Mouse (Mus musculus): ENCODE data around the gene Ntn3. TPM values are rescaled to one million over a fixed set of nuclear protein-coding genes. Genes with fewer than 3 reads are reported as not detected.

Ntn3 gene
- polyA plus RNA-seq, 1 experiment from 2014 or later: 5.1 TPM

DNA sequence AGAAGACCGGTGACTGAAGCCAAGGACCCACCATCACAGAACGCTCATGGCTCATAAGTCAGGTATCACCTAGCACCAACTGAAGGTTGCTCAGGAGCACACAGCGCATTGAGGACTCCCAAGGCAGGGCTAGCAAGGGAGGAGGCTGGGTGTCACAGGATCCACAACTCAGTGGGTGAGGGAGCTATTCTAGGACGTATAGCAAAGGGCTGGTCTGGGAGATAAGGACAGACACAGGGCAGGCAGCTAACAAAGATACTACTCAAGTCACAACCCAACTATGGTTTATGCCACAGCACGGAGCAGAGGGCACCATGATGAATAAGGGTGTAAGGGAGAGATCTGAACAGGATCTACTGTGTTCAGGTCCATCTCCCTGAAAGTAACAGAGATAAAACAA, 16.5 kb upstream of the Ntn3 start:
- no peak for ATAC-seq (replicated peaks)
- H3K4me1 ChIP-seq: peaks cover 5% of the 10 kb centered on the region
- no peak overlapping the region for H3K9ac ChIP-seq
- 92% methylated on average over 5 of the region's 5 CpGs for WGBS
- H3K4me2 ChIP-seq: no peak overlapping the region
- H3K27ac ChIP-seq: no peak overlapping the region
- no peak overlapping the region for H3K4me3 ChIP-seq
- H3K9me3 ChIP-seq: no peaks in the 10 kb centered on the region
- H3K36me3 ChIP-seq (replicated peaks): peaks cover 8% of the 10 kb centered on the region; the same call in 1 of the 2 replicates
- no peaks in the 10 kb centered on the region for H3K27me3 ChIP-seq (replicated peaks)

DNA sequence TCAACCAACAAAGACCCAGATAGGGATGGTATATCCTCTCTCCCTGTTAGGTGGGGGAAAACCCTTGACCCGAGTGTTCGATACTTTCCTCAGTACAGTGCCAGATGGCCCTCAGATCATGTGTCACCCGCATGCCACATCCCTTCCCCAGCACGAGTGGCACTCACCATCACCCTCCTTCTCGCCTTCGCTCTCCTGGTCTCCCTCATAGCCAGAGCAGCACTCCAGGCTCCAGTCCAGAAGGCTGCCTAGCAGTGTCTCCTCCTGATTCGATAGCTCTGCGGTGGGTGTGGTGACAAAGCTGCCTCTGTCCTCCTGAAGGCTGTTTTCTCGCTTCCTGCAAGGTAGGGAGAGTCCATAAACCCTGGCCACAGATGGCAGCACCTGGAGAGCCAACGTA, 15.4 kb upstream of the Ntn3 start:
- H3K4me2 ChIP-seq: no peak overlapping the region
- H3K27me3 ChIP-seq (replicated peaks): no peaks in the 10 kb centered on the region
- peaks cover 8% of the 10 kb centered on the region; the same call in 1 of the 2 replicates for H3K36me3 ChIP-seq (replicated peaks)
- ATAC-seq (replicated peaks): no peak
- no peak overlapping the region for H3K4me3 ChIP-seq
- H3K27ac ChIP-seq: no peak overlapping the region
- H3K4me1 ChIP-seq: peaks cover 11% of the 10 kb centered on the region
- no peaks in the 10 kb centered on the region for H3K9me3 ChIP-seq
- WGBS: 94% methylated on average over 10 of the region's 10 CpGs
- H3K9ac ChIP-seq: no peak overlapping the region

DNA sequence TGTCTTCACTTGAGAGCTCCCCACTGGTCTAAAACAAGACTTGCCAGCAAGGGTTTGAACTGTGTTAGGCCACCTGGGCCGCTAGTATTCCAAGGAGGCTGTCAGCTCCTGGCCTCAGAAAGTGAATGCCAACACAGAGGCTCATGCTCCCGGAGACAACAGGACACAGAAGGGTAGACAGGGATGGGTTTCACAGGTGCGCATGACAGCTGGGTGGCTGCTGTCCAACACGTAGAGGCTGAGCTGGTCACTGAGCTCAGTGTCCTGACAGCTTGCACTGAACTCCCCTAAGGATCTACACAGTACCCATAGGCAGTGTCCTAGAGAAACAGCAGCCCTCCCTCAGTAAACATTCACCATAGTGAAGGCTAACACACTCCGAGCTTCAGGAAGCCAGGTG, 14.2 kb upstream of the Ntn3 start:
- Histone ChIP-seq H3K4me1 (peaks cover 19% of the 10 kb centered on the region), H3K9me3 (no peaks in the 10 kb centered on the region), H3K9ac (no peak overlapping the region), H3K4me3 (no peak overlapping the region), H3K36me3 (replicated peaks) (peaks cover 8% of the 10 kb centered on the region; the same call in 1 of the 2 replicates), H3K27ac (no peak overlapping the region), H3K4me2 (no peak overlapping the region), H3K27me3 (replicated peaks) (no peaks in the 10 kb centered on the region)
- WGBS: 94% methylated on average over 5 of the region's 5 CpGs
- ATAC-seq (replicated peaks): no peak

DNA sequence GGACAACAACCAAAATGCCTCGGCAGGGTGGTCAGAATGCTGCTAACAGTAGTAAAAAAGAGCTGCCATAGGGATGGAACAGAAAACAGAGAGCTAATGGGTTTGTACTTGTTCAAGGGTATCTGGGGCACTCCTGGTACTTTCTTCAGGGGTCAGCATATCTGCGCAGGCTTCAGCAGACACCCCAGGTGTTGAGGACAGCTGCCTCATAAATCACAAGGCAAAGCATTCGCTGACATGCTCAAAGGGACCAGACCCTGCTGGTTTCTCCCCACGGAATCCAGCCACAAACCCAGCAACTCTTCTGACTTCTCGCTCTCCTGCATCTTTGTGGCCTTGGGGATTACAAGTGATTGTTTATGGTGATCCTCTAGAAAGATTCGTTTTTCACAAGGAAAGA, 13.3 kb upstream of the Ntn3 start:
- Histone ChIP-seq H3K4me2 (no peak overlapping the region), H3K4me3 (no peak overlapping the region), H3K27me3 (replicated peaks) (no peaks in the 10 kb centered on the region), H3K4me1 (peaks cover 19% of the 10 kb centered on the region), H3K27ac (no peak overlapping the region), H3K9ac (no peak overlapping the region), H3K36me3 (replicated peaks) (peaks cover 8% of the 10 kb centered on the region; the same call in 1 of the 2 replicates), H3K9me3 (no peaks in the 10 kb centered on the region)
- WGBS: 81% methylated on average over 6 of the region's 6 CpGs
- no peak for ATAC-seq (replicated peaks)

DNA sequence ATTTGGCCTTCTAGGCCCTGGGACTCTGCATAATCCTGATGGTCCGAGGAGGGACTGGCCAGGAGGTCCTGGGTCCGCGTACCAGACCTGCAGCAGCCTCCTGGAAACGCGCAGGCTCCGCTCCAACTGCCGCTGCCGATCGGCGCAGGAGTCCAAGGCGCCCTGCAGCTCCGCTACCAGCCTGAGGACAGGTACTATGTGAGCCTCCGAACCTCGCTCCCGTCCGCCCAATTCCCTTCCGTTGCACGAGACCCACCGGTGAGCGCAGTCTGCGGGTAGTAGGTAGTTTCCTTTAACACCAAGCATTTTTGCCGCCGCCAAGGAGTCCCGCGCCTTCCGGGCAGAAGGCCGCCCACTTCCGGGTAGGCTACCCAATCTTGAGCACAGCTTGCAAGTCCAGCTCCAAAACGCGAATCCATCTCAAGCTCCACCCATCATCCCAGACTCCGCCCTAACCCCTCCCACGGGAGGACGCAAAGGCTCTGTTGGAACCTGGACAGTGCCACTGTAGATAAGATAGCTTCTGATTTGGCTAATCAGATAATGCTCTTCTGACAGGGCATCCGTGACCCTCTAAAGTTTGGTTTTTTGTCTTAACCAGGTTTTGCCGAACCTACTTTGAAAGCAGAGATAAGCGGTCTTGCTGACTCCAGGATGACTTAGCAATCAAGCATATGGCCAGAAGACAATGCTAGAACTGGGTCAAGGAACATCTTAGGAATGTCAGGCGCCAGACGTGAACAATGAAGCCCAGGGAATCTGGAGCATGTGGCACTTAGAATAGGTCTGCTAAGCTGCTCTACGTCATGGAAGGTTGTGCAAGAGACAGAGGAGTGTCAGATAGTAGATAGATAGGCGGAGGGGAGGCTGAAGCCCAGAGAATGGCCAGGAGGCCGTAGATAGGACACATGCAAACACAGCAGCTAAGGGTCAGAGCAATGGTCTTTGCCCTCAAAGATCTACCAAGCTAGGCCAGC, 11.4 kb upstream of the Ntn3 start, which contains the start of gene Tedc2:
Gene Tedc2 (minus strand): TSS at position 417 of the 977 bp plus-strand sequence.
- H3K27me3 ChIP-seq (replicated peaks): no peaks in the 10 kb centered on the region
- H3K4me1 ChIP-seq: peaks cover 19% of the 10 kb centered on the region
- peak within 1 kb of the TSS; percentile 95 for H3K4me2 ChIP-seq
- no peaks in the 10 kb centered on the region for H3K9me3 ChIP-seq
- H3K9ac ChIP-seq: peak within 1 kb of the TSS; percentile 78
- WGBS: 5% methylated on average over 41 of the region's 41 CpGs
- H3K27ac ChIP-seq: peak within 1 kb of the TSS; percentile 76
- peak within 1 kb of the TSS; percentile 95 for H3K4me3 ChIP-seq
- peaks cover 14% of the 10 kb centered on the region; the same call in 1 of the 2 replicates for H3K36me3 ChIP-seq (replicated peaks)
- ATAC-seq (replicated peaks): peak; percentile 96

DNA sequence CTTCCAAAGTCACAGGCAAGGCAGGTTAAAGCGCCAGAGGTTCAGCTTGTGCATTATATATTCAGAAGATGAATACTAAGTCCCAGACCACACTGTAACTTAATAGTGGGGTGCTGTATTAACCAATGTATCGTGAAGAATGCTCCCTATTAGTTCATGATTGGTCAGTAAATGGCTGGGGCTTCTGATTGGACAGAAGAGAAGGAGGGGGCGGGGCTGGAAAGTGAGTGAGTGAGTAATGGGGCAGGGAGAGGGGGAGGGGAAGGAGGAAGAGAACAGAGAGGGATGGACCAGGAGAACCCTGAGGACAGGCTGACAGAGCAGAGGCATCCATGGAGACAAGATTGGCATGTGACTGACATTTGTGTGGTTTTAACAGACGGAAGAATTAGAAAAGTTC, 7.5 kb upstream of the Ntn3 start:
- Histone ChIP-seq H3K27me3 (replicated peaks) (no peaks in the 10 kb centered on the region), H3K4me3 (no peak overlapping the region), H3K9ac (no peak overlapping the region), H3K36me3 (replicated peaks) (peaks cover 10% of the 10 kb centered on the region; the same call in 1 of the 2 replicates), H3K9me3 (no peaks in the 10 kb centered on the region), H3K4me2 (no peak overlapping the region), H3K27ac (no peak overlapping the region), H3K4me1 (peaks cover 22% of the 10 kb centered on the region)
- no peak for ATAC-seq (replicated peaks)
- WGBS: 66% methylated on average over 4 of the region's 4 CpGs

DNA sequence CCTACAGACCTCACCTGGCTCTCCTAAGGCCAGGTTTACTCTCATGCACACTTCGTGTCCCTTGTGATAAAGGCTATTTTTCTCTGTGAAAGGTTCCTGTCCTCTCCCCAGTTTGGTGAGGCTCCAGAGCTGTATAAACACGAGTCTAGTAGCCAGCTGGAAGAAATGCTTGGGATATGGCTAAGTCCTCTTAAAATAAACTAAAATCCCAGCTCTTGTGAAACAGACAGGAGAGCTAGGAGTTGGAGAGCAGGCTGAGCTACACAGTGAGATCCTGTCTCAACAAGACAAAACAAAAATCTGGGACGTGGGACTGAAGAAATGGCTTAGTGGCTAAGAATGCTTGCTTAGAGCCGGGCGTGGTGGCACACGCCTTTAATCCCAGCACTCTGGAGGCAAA, 3.9 kb upstream of the Ntn3 start:
- no peak overlapping the region for H3K4me3 ChIP-seq
- no peak overlapping the region for H3K9ac ChIP-seq
- no peak for ATAC-seq (replicated peaks)
- no peak overlapping the region for H3K27ac ChIP-seq
- no peak overlapping the region for H3K4me2 ChIP-seq
- peaks cover 10% of the 10 kb centered on the region; the same call in 1 of the 2 replicates for H3K36me3 ChIP-seq (replicated peaks)
- H3K9me3 ChIP-seq: no peaks in the 10 kb centered on the region
- no peaks in the 10 kb centered on the region for H3K27me3 ChIP-seq (replicated peaks)
- peaks cover 32% of the 10 kb centered on the region for H3K4me1 ChIP-seq
- WGBS: 79% methylated on average over 6 of the region's 6 CpGs

DNA sequence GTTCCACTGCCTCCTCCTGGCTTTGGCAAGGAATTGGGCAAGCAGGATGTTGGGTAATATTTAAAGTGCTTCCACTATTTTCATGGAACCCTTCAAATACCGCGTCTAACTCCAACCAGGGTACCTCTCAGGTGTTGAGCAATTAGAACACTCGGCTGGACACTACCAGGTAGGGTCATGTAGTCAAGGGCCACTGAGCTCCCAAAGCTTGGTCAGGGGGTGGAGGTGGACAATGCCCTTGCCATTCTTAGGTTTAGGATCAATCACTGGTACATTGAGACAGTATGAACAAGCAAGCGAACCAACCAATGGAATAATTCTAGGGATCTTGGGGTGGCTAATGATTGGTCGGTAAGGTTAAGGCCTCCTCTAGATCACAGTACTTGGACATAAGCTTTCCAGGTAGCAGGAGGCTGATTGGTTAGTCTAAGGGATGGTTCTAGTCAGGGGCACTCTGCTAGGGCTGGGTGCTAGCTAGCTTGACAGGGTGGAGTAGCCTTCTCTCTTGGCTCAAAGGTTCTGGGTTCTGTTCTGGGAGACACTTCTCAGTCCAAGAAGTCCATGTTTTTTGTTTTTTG, 3.2 kb upstream of the Ntn3 start:
- Histone ChIP-seq H3K27me3 (replicated peaks) (0 out of 2 replicates have a peak, but pooled peaks cover 5% of the 10 kb centered on the region), H3K4me2 (peak overlapping the region; percentile 99), H3K9me3 (no peaks in the 10 kb centered on the region), H3K36me3 (replicated peaks) (peaks cover 10% of the 10 kb centered on the region; the same call in 1 of the 2 replicates), H3K9ac (no peak overlapping the region), H3K4me1 (peaks cover 39% of the 10 kb centered on the region), H3K4me3 (peak overlapping the region; percentile 55), H3K27ac (no peak overlapping the region; the same call in 1 of the 2 replicates)
- peak; percentile 14 for ATAC-seq (replicated peaks)
- WGBS: 25% methylated on average over 5 of the region's 5 CpGs

DNA sequence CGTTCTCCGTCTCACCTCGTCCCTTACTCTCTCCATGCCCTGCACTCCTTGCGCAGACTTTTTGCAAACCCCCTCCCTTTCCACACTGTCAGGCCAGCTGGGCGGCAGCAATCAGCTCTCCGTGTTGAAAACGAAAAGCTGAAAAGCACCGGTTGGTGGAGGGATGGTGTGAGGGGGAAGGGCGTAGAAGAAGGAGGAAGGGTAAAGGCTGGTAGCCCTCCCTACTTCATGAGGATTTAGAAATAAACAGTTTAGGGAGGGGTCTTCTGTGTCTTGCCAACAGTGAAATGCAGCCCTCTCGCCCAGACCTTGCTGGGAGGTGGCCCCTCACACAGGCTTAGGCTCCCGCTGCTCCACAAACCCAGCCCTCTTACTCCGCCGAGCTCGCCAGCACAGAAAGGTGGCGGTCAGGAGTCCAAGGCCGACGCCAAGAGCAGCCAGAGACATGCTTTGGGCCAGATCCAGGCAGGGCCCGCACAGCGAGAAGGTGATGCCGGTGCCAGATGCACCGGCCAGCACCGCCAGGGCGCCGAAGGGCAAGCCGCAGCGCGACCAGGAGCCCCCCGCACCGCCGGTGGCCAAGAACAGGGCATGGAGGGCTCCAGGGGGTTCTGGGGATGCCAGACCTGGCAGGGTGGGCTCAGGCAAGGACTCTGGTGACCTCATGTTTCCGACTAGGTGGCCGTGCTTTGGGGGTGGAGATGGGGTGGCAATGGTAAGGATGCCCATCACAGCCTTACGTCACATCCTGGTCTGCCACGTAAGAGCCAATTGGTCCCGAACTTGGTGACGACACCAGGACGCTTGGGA, 2.5 kb upstream of the Ntn3 start:
- Histone ChIP-seq H3K4me2 (peak overlapping the region; percentile 99), H3K9ac (peak overlapping the region; percentile 83), H3K4me1 (peaks cover 46% of the 10 kb centered on the region), H3K9me3 (no peaks in the 10 kb centered on the region), H3K27ac (peak overlapping the region; percentile 82), H3K36me3 (replicated peaks) (peaks cover 10% of the 10 kb centered on the region; the same call in 1 of the 2 replicates), H3K27me3 (replicated peaks) (0 out of 2 replicates have a peak, but pooled peaks cover 7% of the 10 kb centered on the region), H3K4me3 (peak overlapping the region; percentile 55)
- 3% methylated on average over 37 of the region's 37 CpGs for WGBS
- peak; percentile 74 for ATAC-seq (replicated peaks)

DNA sequence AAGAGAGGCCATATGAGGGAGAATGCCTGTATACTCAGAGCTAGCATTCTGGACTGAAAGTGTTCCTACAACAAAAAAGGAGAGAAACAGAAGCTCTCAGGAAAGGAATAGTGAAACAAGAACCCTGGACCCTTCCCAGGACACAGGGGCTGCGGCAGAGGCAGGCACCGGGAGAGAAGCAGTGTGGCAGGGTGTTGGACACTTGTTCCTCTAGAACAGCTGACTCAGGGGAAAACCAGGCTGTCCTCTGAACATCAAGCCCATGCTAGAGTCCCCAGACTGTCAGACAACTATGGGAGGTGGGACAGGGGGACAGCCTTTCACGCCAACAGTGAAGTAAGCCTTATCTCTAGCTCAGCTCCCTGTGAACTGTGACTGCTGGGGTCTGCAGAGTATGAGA, 1.3 kb upstream of the Ntn3 start:
- peaks cover 3% of the 10 kb centered on the region; the same call in 1 of the 2 replicates for H3K36me3 ChIP-seq (replicated peaks)
- ATAC-seq (replicated peaks): no peak
- H3K27me3 ChIP-seq (replicated peaks): 0 out of 2 replicates have a peak, but pooled peaks cover 7% of the 10 kb centered on the region
- H3K4me3 ChIP-seq: no peak overlapping the region
- H3K4me2 ChIP-seq: peak overlapping the region; percentile 99; the same call in 1 of the 2 replicates
- no peaks in the 10 kb centered on the region for H3K9me3 ChIP-seq
- WGBS: 75% methylated on average over 3 of the region's 3 CpGs
- no peak overlapping the region for H3K27ac ChIP-seq
- H3K4me1 ChIP-seq: peaks cover 58% of the 10 kb centered on the region
- H3K9ac ChIP-seq: no peak overlapping the region

DNA sequence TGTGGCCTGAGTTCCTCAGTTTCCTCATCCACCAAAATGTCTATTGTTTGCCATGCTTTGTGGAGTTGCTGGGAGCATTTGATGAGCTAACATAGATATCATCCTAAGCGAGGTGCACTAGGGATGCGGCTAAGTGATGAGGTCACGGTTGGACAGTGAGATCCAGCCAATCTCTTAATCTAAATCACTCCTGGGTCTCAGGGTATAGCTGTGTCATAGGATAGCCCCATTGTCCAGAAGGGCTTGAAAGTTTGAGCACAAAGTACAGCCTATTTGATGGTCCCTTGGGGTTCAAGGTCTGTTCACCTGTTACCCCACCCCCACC, 547 bp upstream of the Ntn3 start:
- Histone ChIP-seq H3K27ac (no peak overlapping the region), H3K4me3 (no peak overlapping the region), H3K9me3 (no peaks in the 10 kb centered on the region), H3K9ac (no peak overlapping the region), H3K4me2 (peak overlapping the region; percentile 94), H3K36me3 (replicated peaks) (no peaks in the 10 kb centered on the region), H3K27me3 (replicated peaks) (0 out of 2 replicates have a peak, but pooled peaks cover 7% of the 10 kb centered on the region), H3K4me1 (peaks cover 59% of the 10 kb centered on the region)
- ATAC-seq (replicated peaks): no peak
- WGBS: 69% methylated on average over 3 of the region's 3 CpGs

Measured in midbrain, embryonic 15.5 days (tissue).